Mouse (Mus musculus) cerebellum, adult (tissue): ENCODE results near the gene Mrpl18.
"Not testable (repeated sequence)": the region's sequence is repeated elsewhere in the genome, so short reads cannot be mapped to it uniquely, and the experiment has no call there.

Experiments
- ATAC-seq: cut with Nextera tagmentation; 2 replicates; pipeline ENCODE4 v1.9.2; 2017; ENCODE audit warnings: mild to moderate bottlenecking, moderate library complexity, mixed read lengths; ENCODE audit not compliant: insufficient number of reproducible peaks, low FRiP score, low TSS enrichment

Gene Mrpl18

GRCm38 (mm10) chr17:12915881-12916583 is at the start of gene Mrpl18:
Mrpl18 (minus strand) TSS chr17:12916345.
- peak; percentile 99 for ATAC-seq

GRCm38 (mm10) chr17:12963476-12963875 is 47.3 kb upstream of the Mrpl18 start:
- no peak for ATAC-seq

GRCm38 (mm10) chr17:12960331-12960873 is 44.3 kb upstream of the Mrpl18 start, which contains the start of gene Acat2:
Acat2 (minus strand) TSS chr17:12960747.
- peak; percentile 98 for ATAC-seq

GRCm38 (mm10) chr17:12959377-12959776 is 43.2 kb upstream of the Mrpl18 start:
- not testable (repeated sequence) for ATAC-seq

GRCm38 (mm10) chr17:12956664-12957063 is 40.5 kb upstream of the Mrpl18 start:
- no peak for ATAC-seq

GRCm38 (mm10) chr17:12949669-12950068 is 33.5 kb upstream of the Mrpl18 start:
- no peak for ATAC-seq

GRCm38 (mm10) chr17:12942459-12943162 is 26.5 kb upstream of the Mrpl18 start:
- ATAC-seq: no peak

GRCm38 (mm10) chr17:12941543-12942260 is 25.6 kb upstream of the Mrpl18 start:
- no peak for ATAC-seq

- peak; percentile 64; the same call in 1 of the 2 replicates for ATAC-seq
Measured at GRCm38 (mm10) chr17:12940151-12940805, 24.1 kb upstream of the Mrpl18 start, which contains the start of gene Acat3. Acat3 (minus strand) TSS chr17:12940600.

- peak; percentile 70; the same call in 1 of the 2 replicates for ATAC-seq
Measured at GRCm38 (mm10) chr17:12939377-12940148, 23.4 kb upstream of the Mrpl18 start.

- ATAC-seq: no peak
Measured at GRCm38 (mm10) chr17:12938077-12938476, 21.9 kb upstream of the Mrpl18 start.

- ATAC-seq: no peak
Measured at GRCm38 (mm10) chr17:12937412-12937970, 21.3 kb upstream of the Mrpl18 start.

- no peak for ATAC-seq
Measured at GRCm38 (mm10) chr17:12935719-12936118, 19.6 kb upstream of the Mrpl18 start.

- ATAC-seq: not testable (repeated sequence)
Measured at GRCm38 (mm10) chr17:12931576-12931975, 15.4 kb upstream of the Mrpl18 start.

GRCm38 (mm10) chr17:12925703-12926180 is 9.6 kb upstream of the Mrpl18 start:
- no peak for ATAC-seq

GRCm38 (mm10) chr17:12925001-12925400 is 8.9 kb upstream of the Mrpl18 start:
- no peak for ATAC-seq

GRCm38 (mm10) chr17:12921073-12921472 is 4.9 kb upstream of the Mrpl18 start:
- ATAC-seq: no peak

GRCm38 (mm10) chr17:12916588-12917380 is 639 bp upstream of the Mrpl18 start:
- peak; percentile 24; the same call in 1 of the 2 replicates for ATAC-seq
